Mouse (Mus musculus) midbrain, embryonic 11.5 days (tissue): ENCODE measurements around the gene Timp2. TPM values are rescaled to one million over a fixed set of nuclear protein-coding genes. Genes with fewer than 3 reads are reported as not detected.

Source experiments
- ATAC-seq: fragments of 200-750 bp; cut with Nextera tagmentation; 2 replicates; pipeline ENCODE4 v1.8.0; 2017; ENCODE audit warnings: moderate TSS enrichment, moderate library complexity; ENCODE audit not compliant: low FRiP score
- DNase-seq: peaks from one replicate; pipeline ENCODE4 v3.0.0; 2015; ENCODE audit warnings: low spot score; ENCODE audit errors: missing footprints
- H3K27ac ChIP-seq: fragments of 300-500 bp; sonication (generic); 2 replicates; pipeline ENCODE4 v1.5.1; 2014; ENCODE audit warnings: low read depth, low read length
- H3K27me3 ChIP-seq: fragments of 300-500 bp; sonication (generic); 2 replicates; pipeline ENCODE4 v1.6.1; 2014; ENCODE audit warnings: mild to moderate bottlenecking, low read length, moderate library complexity, mixed read lengths; ENCODE audit not compliant: control insufficient read depth, insufficient read depth
- H3K36me3 ChIP-seq: fragments of 300-500 bp; sonication (generic); 2 replicates; pipeline ENCODE4 v1.6.1; 2014; ENCODE audit warnings: mild to moderate bottlenecking, low read length, moderate library complexity, mixed read lengths; ENCODE audit not compliant: control insufficient read depth, insufficient read depth
- H3K4me1 ChIP-seq: fragments of 300-500 bp; sonication (generic); 2 replicates; pipeline ENCODE4 v1.6.1; 2014; ENCODE audit warnings: low read length; ENCODE audit not compliant: control insufficient read depth, insufficient read depth
- H3K4me2 ChIP-seq: fragments of 300-500 bp; sonication (generic); 2 replicates; pipeline ENCODE4 v1.6.1; 2014; ENCODE audit warnings: mild to moderate bottlenecking, moderate library complexity
- H3K4me3 ChIP-seq: fragments of 300-500 bp; sonication (generic); 2 replicates; pipeline ENCODE4 v1.5.1; 2014; ENCODE audit warnings: low read depth, low read length
- H3K9ac ChIP-seq: fragments of 300-500 bp; sonication (generic); 2 replicates; pipeline ENCODE4 v1.6.1; 2014; ENCODE audit warnings: low read length
- H3K9me3 ChIP-seq: fragments of 300-500 bp; sonication (generic); 2 replicates; pipeline ENCODE4 v1.6.1; 2016; ENCODE audit warnings: low read length; ENCODE audit not compliant: control insufficient read depth
- WGBS: fragments of 180-500 bp; shearing (Covaris S2); extraction: QIAGEN DNeasy Blood & Tissue Kit; methylation state at CpG from one replicate; pipeline ENCODE4 v1.1.7; 2014; 5-methylcytosine and 5-hydroxymethylcytosine counted together
- polyA plus RNA-seq: library from polyadenylated mRNA; unstranded; fragments of >200 nt; fragmentation: Nextera tagmentation; extraction: Ambion mirVana; gene quantifications from 2 replicates; pipeline ENCODE4 v1.2.1, GENCODE M21; 2014

Gene Timp2
- polyA plus RNA-seq, 1 experiment from 2014 or later = 40.1 TPM

DNA sequence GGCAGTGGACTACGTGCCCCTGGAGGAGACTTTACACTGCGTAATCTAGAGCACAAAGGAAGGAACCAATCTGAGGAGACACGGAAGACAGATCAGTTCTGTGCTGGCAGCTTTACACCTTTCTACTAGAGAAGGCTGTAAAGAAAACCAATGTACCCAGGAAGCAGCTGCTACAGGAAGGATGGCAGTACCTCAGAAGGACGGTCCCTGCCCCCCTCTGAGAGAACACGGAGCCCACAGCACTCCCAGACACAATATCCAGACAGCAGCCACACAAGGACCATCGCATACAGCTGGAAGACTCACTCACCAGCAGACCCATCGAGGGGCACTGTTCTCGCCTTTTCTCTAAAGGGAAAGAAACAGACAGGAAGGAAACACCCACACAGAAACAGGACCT is 95.5 kb downstream of the Timp2 start:
- Histone ChIP-seq H3K27me3 (no peaks in the 10 kb centered on the region), H3K4me2 (no peak overlapping the region), H3K4me1 (no peaks in the 10 kb centered on the region), H3K9me3 (no peaks in the 10 kb centered on the region), H3K4me3 (no peak overlapping the region), H3K9ac (no peak overlapping the region), H3K27ac (no peak overlapping the region), H3K36me3 (peaks cover 42% of the 10 kb centered on the region)
- 94% methylated on average over 8 of the region's 8 CpGs for WGBS
- DNase-seq (no peak), ATAC-seq (no peak)

DNA sequence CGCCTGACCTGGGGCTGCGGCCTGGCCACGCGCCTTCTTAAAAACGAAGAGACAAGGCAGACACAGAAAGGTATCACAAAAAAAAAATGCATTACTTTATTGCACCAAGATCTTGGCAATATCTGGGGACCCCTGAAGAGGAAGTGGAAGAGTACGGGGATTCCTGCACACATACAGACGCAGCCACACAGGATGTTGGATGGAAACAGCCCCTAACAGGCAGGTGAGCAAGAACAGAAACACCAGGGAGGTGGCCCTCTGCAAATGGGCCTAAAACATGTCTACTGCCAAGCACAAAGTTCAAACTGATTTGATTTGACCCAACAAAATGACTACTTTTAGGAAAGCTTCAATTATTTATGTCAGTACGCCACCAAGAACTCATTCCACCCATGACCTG is 96.0 kb downstream of the Timp2 start:
- peaks cover 42% of the 10 kb centered on the region for H3K36me3 ChIP-seq
- no peak overlapping the region for H3K4me2 ChIP-seq
- H3K27me3 ChIP-seq = no peaks in the 10 kb centered on the region
- DNase-seq = no peak
- no peak overlapping the region for H3K4me3 ChIP-seq
- ATAC-seq = no peak
- H3K9me3 ChIP-seq = no peaks in the 10 kb centered on the region
- no peak overlapping the region for H3K27ac ChIP-seq
- WGBS = 93% methylated on average over 8 of the region's 8 CpGs
- no peak overlapping the region for H3K9ac ChIP-seq
- H3K4me1 ChIP-seq = no peaks in the 10 kb centered on the region

DNA sequence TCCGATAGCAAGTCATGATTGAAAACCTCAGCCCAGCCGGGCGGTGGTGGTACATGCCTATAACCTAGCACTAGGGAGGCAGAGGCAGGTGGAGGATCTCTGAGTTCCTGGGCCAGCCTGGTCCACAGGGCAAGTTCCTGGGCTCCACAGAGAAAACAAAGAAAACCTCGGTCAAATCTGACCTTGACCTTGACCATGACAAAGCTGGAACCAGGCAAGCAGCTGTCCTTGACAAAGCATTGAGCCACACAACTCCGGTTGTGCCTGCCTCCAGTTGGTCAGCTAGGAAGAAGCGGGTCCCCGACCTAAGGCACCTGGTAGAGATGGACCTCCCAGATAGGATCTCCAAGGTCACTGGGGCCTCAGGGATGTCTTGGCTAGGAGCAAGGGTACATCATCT is 99.2 kb downstream of the Timp2 start:
- WGBS = 90% methylated on average over 7 of the region's 7 CpGs
- Histone ChIP-seq H3K4me1 (no peaks in the 10 kb centered on the region), H3K27me3 (no peaks in the 10 kb centered on the region), H3K4me3 (no peak overlapping the region), H3K36me3 (peaks cover 16% of the 10 kb centered on the region), H3K9ac (no peak overlapping the region), H3K27ac (no peak overlapping the region), H3K4me2 (no peak overlapping the region), H3K9me3 (no peaks in the 10 kb centered on the region)
- DNase-seq (no peak), ATAC-seq (no peak)

DNA sequence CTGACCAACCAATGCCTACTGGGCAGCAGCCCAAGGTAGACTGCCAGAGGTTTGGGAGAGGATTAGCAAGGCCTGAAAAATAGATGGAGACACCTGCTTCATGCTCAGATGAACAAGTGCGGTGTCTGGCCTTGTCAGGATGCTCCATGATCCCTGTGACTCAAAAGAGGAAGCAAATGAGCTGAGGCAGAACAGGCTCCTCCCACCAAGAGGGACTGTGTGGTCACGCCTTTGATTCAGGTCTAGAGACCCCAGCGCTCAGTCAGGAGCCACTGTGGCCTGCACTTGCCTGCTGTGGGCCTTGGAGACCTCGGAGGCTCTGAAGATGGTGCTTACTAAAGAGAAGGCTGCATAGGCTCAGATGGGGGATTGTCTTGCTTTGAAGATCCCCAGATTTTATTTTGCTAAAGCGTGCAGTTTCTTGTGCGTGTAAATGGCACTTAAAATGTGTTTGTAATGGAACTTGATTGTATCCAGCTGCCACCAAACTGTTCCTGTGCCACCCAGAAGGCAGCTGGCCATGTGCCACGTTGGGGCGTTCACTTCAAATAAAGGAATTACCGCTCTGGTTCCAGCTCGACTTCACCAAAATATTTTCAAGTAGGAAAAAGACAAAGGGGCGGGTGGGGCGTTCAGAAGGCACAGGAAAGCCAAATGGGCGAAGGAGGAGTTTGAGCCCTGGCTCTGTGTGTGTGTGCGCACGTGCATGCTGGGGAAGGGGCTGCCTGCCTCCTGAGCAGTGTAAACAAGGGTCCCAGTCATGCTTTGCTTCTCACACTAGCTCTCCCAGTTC is 101.2 kb downstream of the Timp2 start:
- H3K9ac ChIP-seq = no peak overlapping the region
- no peak overlapping the region for H3K4me3 ChIP-seq
- H3K4me1 ChIP-seq = peaks cover 2% of the 10 kb centered on the region; the same call in 1 of the 2 replicates
- no peak overlapping the region for H3K27ac ChIP-seq
- no peaks in the 10 kb centered on the region for H3K9me3 ChIP-seq
- DNase-seq (no peak), ATAC-seq (no peak)
- WGBS = 71% methylated on average over 15 of the region's 15 CpGs
- H3K4me2 ChIP-seq = no peak overlapping the region
- H3K36me3 ChIP-seq = peaks cover 7% of the 10 kb centered on the region; the same call in 1 of the 2 replicates
- H3K27me3 ChIP-seq = no peaks in the 10 kb centered on the region

DNA sequence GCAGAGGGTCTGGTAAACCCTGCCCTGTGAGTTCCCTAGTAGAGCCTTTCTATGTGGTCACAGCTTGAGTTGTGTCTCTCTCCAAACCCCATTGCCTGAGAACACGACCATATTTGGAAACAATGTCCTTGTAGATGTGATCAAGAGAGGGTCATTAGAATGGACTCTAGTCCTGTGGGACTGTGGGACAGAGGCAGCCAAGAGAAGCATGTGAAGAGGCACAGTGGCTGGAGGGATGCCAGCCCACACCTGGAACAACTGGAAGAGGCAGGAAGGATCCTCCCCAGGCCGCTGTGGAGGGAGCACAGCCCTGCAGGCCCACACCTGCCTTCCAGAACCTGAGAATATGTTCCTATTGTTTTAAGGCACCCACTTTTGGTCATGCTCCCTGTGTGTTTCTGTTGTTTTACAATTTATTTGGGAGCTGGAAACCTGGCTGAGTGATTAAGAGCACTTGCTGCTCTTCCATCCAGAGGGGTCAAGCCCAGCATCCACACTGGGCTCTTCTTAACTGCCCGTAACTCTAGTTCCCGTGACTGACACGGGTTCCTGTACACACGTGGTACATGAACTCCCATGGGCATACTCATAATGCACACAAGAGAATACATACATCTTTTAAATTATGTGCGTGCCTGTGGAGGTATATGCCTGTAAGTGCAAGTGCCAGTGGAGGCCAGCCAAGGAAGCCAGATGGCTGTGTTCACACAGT is 101.9 kb downstream of the Timp2 start:
- no peaks in the 10 kb centered on the region for H3K9me3 ChIP-seq
- H3K4me2 ChIP-seq = no peak overlapping the region
- H3K4me1 ChIP-seq = peaks cover 7% of the 10 kb centered on the region
- 88% methylated on average over 7 of the region's 7 CpGs for WGBS
- no peak for DNase-seq
- ATAC-seq = no peak
- peaks cover 4% of the 10 kb centered on the region; the same call in 1 of the 2 replicates for H3K36me3 ChIP-seq
- no peak overlapping the region for H3K27ac ChIP-seq
- no peak overlapping the region for H3K9ac ChIP-seq
- no peaks in the 10 kb centered on the region for H3K27me3 ChIP-seq
- no peak overlapping the region for H3K4me3 ChIP-seq

Other genes starting within 250 kb of the Timp2 start
- 0.08 and 0.11 TPM in 2 replicates for gene Dnah17, start 225.1 kb downstream of the Timp2 start, polyA plus RNA-seq
- 12.3 and 12.8 TPM in 2 replicates for gene Cyth1, start 107.1 kb downstream of the Timp2 start, polyA plus RNA-seq
- gene Usp36, start 65.5 kb downstream of the Timp2 start, polyA plus RNA-seq = 8.7 and 9.0 TPM in 2 replicates
- gene Cep295nl, start 13.2 kb downstream of the Timp2 start, polyA plus RNA-seq = 0.23 and 0.40 TPM in 2 replicates
- gene Lgals3bp, start 46.4 kb upstream of the Timp2 start, polyA plus RNA-seq = 1.7 and 1.8 TPM in 2 replicates
- gene Cant1, start 63.3 kb upstream of the Timp2 start, polyA plus RNA-seq = 19.4 and 21.7 TPM in 2 replicates
- 1.7 and 2.6 TPM in 2 replicates for gene C1qtnf1, start 72.5 kb upstream of the Timp2 start, polyA plus RNA-seq
- 4.4 and 6.4 TPM in 2 replicates for gene Engase, start 121.1 kb upstream of the Timp2 start, polyA plus RNA-seq